Mouse (Mus musculus) heart, adult 2 months (tissue): Measurements from ENCODE around the gene Zfp976.
"Not testable (repeated sequence)": the region's sequence is repeated elsewhere in the genome, so short reads cannot be mapped to it uniquely, and the experiment has no call there.

Source experiments
- CTCF ChIP-seq: fragments of 200-600 bp; IDR thresholded peaks from 2 replicates; pipeline ENCODE4 v1.8.1; 2022; ENCODE audit warnings: antibody characterized with exemption, mild to moderate bottlenecking, moderate library complexity
- EP300 ChIP-seq: fragments of 200-500 bp; IDR thresholded peaks from 2 replicates; pipeline ENCODE4 v1.6.1; 2011; ENCODE audit warnings: low read depth, low read length, control low read depth; ENCODE audit not compliant: insufficient read depth
- POLR2A ChIP-seq: fragments of 200-500 bp; IDR thresholded peaks from 2 replicates; pipeline ENCODE4 v1.6.1; 2011; ENCODE audit warnings: mild to moderate bottlenecking, low read depth, low read length, control low read depth; ENCODE audit not compliant: insufficient read depth

DNA sequence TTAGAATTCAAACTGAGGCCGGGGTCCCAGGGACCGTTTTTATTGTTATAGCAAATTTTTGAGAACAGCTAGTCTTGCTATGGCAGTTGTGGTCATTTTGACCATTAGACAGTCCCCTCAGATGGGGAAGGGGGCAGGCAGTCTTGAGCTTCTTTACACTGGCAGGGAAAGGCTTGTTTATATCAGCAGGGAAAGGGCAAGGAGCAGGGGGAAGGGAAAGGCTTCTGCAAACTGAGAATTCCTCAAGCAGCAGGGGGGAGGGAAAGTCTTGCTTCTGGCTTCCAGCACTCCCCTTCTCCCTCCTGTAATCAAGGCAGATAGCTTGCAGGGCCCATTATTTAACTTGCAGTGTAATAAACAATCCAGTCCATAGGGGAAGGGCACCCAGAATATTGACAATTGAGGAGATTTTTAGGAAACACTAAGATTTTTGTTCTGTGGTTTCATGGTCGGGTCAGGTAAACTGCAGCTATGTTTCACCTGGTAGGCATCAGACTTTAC, 782 bp upstream of the Zfp976 start:
- TF ChIP-seq CTCF, POLR2A, EP300: not testable (repeated sequence)
